Mouse (Mus musculus) heart, adult 2 months (tissue): ENCODE measurements around the gene Kcnb1.

ENCODE experiments used
- CTCF ChIP-seq: fragments of 200-600 bp; IDR thresholded peaks from 2 replicates; pipeline ENCODE4 v1.8.1; 2022; ENCODE audit warnings: antibody characterized with exemption, mild to moderate bottlenecking, moderate library complexity
- EP300 ChIP-seq: fragments of 200-500 bp; IDR thresholded peaks from 2 replicates; pipeline ENCODE4 v1.6.1; 2011; ENCODE audit warnings: low read depth, low read length, control low read depth; ENCODE audit not compliant: insufficient read depth
- POLR2A ChIP-seq: fragments of 200-500 bp; IDR thresholded peaks from 2 replicates; pipeline ENCODE4 v1.6.1; 2011; ENCODE audit warnings: mild to moderate bottlenecking, low read depth, low read length, control low read depth; ENCODE audit not compliant: insufficient read depth

GRCm38 (mm10) chr2:167150880-167151279 lies 39.1 kb downstream of the Kcnb1 start:
- TF ChIP-seq POLR2A, result no peak
- TF ChIP-seq CTCF, result no peak
- no peak for TF ChIP-seq EP300
